Mouse (Mus musculus) liver, postnatal 0 days (tissue): Measurements from ENCODE around the gene Ptf1a.
A peak's percentile ranks its signal among the peaks of the same experiment; 100 is the strongest.

Experiments used
- CTCF ChIP-seq: sonication (generic); IDR thresholded peaks from 2 replicates; pipeline ENCODE4 v1.5.1; 2016; ENCODE audit warnings: antibody characterized with exemption, low read depth
- EP300 ChIP-seq: IDR thresholded peaks from 2 replicates; pipeline ENCODE4 v1.6.1; 2016; ENCODE audit warnings: antibody characterized with exemption, low read depth, mild to moderate bottlenecking

- TF ChIP-seq EP300 (no peak), CTCF (peak; percentile 81)
Measured at GRCm38 (mm10) chr2:19414222-19414965, 31.1 kb upstream of the Ptf1a start.
